Mouse (Mus musculus) testis, adult 2 months (tissue): ENCODE results near the gene Tbca. TPM values are rescaled to one million over a fixed set of nuclear protein-coding genes. Genes with fewer than 3 reads are reported as not detected.

Experiments
- H3K27ac ChIP-seq: fragments of 200-500 bp; 2 replicates; pipeline ENCODE4 v1.5.1; 2012; ENCODE audit warnings: low read depth, low read length; ENCODE audit not compliant: control insufficient read depth, insufficient read depth
- H3K27me3 ChIP-seq: fragments of 200-500 bp; 2 replicates; pipeline ENCODE4 v1.6.1; 2012; ENCODE audit warnings: mild to moderate bottlenecking, low read length, moderate library complexity; ENCODE audit not compliant: control insufficient read depth, insufficient read depth
- H3K36me3 ChIP-seq: fragments of 200-500 bp; 2 replicates; pipeline ENCODE4 v1.6.1; 2012; ENCODE audit warnings: mild to moderate bottlenecking, low read length; ENCODE audit not compliant: control insufficient read depth, insufficient read depth
- H3K4me1 ChIP-seq: fragments of 200-500 bp; 2 replicates; pipeline ENCODE4 v1.6.1; 2012; ENCODE audit warnings: low read length; ENCODE audit not compliant: control insufficient read depth, insufficient read depth
- H3K4me3 ChIP-seq: fragments of 200-500 bp; 2 replicates; pipeline ENCODE4 v1.5.1; 2012; ENCODE audit warnings: low read depth, mild to moderate bottlenecking, low read length, moderate library complexity, mixed read lengths; ENCODE audit not compliant: control insufficient read depth
- CTCF ChIP-seq: fragments of 200-500 bp; IDR thresholded peaks from 2 replicates; pipeline ENCODE4 v1.5.1; 2012; ENCODE audit warnings: low read depth, mild to moderate bottlenecking, inconsistent platforms, low read length, moderate library complexity; ENCODE audit not compliant: control insufficient read depth, insufficient read depth, insufficient replicate concordance
- POLR2A ChIP-seq: fragments of 200-500 bp; IDR thresholded peaks from 2 replicates; pipeline ENCODE4 v1.6.1; 2012; ENCODE audit warnings: low read depth, mild to moderate bottlenecking, inconsistent platforms, low read length, moderate library complexity; ENCODE audit not compliant: control insufficient read depth
- polyA plus RNA-seq: library from polyadenylated mRNA; depleted of rRNA; stranded (reverse); fragments of >200 nt; gene quantifications from 2 replicates; pipeline ENCODE4 v1.2.3, GENCODE M21; 2012

Gene Tbca
- polyA plus RNA-seq, 1 experiment: 54.3 TPM

GRCm38 (mm10) chr13:94820956-94821355 is 32.2 kb downstream of the Tbca start:
- H3K36me3 ChIP-seq: no peaks in the 10 kb centered on the region
- no peaks in the 10 kb centered on the region; the same call in 1 of the 2 replicates for H3K4me1 ChIP-seq
- H3K27me3 ChIP-seq: no peaks in the 10 kb centered on the region
- TF ChIP-seq POLR2A: no peak
- TF ChIP-seq CTCF: no peak
- no peak overlapping the region for H3K4me3 ChIP-seq
- no peak overlapping the region for H3K27ac ChIP-seq

DNA sequence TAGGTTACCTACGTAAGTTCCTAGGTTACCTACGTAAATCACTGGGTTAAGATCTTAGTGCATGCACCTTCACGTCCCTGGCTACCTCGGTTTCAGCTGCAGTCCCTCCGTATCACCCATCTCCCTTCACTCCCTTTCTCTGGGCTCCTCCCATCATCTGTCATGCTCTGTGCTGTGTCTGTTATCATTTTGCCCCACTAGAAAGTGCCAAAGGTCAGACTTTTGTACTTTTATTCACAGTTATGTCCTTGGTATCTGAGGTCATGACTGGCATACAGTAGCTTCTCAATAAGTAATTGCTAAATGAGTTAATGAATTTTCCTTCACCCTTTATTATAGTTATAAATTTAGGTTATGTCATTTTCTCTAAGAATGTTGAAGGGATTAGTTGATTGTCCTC is 37.7 kb downstream of the Tbca start:
- H3K27me3 ChIP-seq: no peaks in the 10 kb centered on the region
- peaks cover 5% of the 10 kb centered on the region for H3K4me1 ChIP-seq
- TF ChIP-seq CTCF (no peak), POLR2A (no peak)
- H3K27ac ChIP-seq: no peak overlapping the region
- H3K36me3 ChIP-seq: 0 out of 2 replicates have a peak, but pooled peaks cover 2% of the 10 kb centered on the region
- H3K4me3 ChIP-seq: no peak overlapping the region

DNA sequence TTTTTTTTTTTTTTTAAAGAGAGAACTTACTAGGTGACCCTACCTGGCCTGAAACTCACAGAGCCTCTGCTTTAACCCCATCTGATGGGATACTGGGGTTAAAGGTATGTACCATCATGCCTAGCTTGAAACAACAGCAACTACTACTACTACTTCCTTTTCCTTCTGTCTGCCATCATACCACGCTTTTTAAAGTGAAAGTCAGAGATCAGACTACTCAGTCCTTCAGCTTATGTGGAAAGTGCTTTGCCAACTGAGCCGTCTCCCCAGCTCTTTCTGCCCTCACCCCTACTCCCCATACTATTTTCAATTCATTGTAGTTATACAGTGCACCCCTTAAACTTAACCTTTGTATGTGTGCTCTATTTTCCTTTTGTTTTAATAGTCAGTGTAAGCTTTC is 38.3 kb downstream of the Tbca start:
- no peak overlapping the region for H3K27ac ChIP-seq
- H3K4me3 ChIP-seq: no peak overlapping the region
- TF ChIP-seq CTCF (no peak), POLR2A (no peak)
- peaks cover 5% of the 10 kb centered on the region for H3K4me1 ChIP-seq
- no peaks in the 10 kb centered on the region for H3K27me3 ChIP-seq
- 0 out of 2 replicates have a peak, but pooled peaks cover 2% of the 10 kb centered on the region for H3K36me3 ChIP-seq

DNA sequence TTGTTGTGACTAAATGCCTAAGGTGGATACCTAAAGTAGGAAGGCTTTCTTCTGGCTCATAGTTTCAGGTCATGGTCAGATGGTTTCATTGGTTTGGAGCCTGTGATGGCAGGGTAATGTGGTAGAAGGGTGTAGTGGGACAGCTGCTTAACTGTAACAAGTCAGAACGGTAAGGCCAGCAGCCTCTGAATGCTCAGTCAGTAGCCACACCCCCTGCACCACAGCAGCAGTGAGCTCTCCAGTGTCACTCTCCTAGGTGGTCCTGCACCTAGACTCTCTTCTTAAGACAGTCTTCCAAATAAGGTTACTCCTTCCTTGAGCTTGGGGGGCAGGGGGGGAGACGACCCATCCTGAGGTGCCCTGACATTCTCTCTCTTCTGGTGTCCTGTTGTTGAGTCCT is 39.1 kb downstream of the Tbca start:
- H3K4me3 ChIP-seq: no peak overlapping the region
- TF ChIP-seq POLR2A (no peak), CTCF (no peak)
- no peaks in the 10 kb centered on the region for H3K27me3 ChIP-seq

DNA sequence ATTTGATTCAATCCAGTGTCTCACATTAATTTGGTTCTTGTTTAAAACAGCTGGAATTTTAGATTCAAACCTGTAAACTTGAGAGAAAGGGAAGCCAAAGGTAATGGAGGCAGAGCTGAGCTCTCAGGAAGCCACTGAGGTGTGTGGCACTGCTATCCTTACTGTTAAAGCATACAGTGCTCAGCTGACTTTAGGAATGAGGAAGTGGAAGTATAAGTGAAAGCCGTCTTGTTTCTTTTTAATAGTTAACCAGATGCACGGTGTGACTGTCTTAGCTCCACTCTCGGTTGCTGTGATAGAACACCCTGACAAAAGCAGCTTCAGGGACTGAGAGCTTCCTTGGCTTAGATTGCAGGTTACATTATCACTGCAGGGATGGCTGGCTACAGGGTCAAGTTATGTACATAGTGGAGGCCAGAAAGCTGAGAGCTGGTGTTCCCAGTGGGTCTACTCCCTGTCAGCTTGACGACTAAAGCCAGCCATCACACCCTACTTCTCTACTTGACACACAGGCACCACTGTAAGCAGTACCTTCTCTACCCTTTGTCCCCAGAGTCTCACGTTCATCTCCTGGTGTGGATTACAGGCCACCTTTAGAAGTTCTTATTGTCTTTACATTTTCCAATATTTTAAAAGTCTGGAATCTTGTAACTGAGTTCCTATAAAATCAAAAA is 49.5 kb downstream of the Tbca start:
- H3K4me3 ChIP-seq: no peak overlapping the region
- H3K27ac ChIP-seq: no peak overlapping the region
- no peaks in the 10 kb centered on the region for H3K4me1 ChIP-seq
- TF ChIP-seq POLR2A: no peak
- TF ChIP-seq CTCF: no peak
- H3K27me3 ChIP-seq: no peaks in the 10 kb centered on the region
- H3K36me3 ChIP-seq: peaks cover 2% of the 10 kb centered on the region

More for the DNA sequence above, 39.1 kb downstream of the Tbca start:
- H3K36me3 ChIP-seq: 0 out of 2 replicates have a peak, but pooled peaks cover 2% of the 10 kb centered on the region
- H3K27ac ChIP-seq: no peak overlapping the region
- H3K4me1 ChIP-seq: peaks cover 5% of the 10 kb centered on the region

DNA sequence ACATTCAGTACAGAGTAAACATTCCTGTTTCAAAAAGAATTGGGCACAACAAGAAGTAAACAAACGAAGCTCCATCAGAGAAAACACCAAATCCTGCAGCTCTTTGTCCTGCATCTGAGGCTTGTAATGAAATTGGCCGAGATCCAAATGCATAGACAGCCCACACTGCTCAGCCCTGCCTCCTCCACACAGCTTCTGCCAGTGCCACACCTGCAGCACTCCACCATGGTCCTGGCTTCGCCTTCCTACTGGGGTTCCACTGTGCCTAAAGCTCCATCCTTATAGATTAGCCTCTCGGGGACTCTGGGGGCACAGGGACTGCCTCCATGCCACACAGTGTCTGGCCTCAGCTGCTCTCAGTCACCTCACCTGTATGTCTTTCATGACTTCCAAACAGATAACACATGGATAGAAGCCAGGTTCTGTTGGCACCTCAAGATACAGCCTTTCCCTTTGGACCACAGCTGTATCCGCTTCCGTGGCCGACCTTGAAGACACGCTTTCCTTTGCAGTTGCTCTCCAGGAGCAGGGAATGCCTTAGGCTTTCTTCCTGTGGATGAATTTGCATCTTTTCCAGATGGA is 50.1 kb downstream of the Tbca start:
- Histone ChIP-seq H3K4me3 (no peak overlapping the region), H3K27me3 (no peaks in the 10 kb centered on the region), H3K36me3 (no peaks in the 10 kb centered on the region; the same call in 1 of the 2 replicates), H3K4me1 (no peaks in the 10 kb centered on the region), H3K27ac (no peak overlapping the region)
- TF ChIP-seq CTCF (no peak), POLR2A (no peak)

DNA sequence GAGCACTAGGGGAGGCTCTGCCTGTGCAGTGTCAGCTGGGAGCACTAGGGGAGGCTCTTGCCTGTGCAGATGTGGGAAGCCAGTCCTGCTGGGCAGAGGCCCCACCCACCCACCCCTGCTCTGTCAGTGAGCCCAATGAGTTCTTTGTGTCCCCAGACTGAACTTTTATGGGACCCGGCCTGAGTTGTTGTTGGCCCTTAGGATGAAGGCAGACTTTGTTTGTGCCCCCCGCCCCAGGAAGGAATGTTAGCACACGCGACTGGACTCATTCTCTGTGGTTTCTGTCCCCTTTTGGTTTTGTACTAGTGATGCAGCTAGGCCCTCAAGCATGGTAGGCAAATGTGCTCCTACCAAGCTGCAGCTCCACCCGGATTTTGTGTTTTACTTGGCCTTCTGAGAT is 54.5 kb downstream of the Tbca start:
- Histone ChIP-seq H3K27me3 (no peaks in the 10 kb centered on the region), H3K4me1 (no peaks in the 10 kb centered on the region), H3K4me3 (no peak overlapping the region), H3K36me3 (no peaks in the 10 kb centered on the region; the same call in 1 of the 2 replicates), H3K27ac (no peak overlapping the region)
- TF ChIP-seq CTCF (no peak), POLR2A (no peak)
